Mouse (Mus musculus): Measurements from ENCODE around the gene Dock8. TPM values are rescaled to one million over a fixed set of nuclear protein-coding genes. Genes with fewer than 3 reads are reported as not detected.

Gene Dock8
- polyA plus RNA-seq, 2 experiments: 4.8 to 8.3 TPM

- WGBS: 75% methylated on average over 4 of the region's 4 CpGs
- TF ChIP-seq POLR2A (IDR thresholded peaks at IDR 0.05; ENCODE audit: borderline replicate concordance, extremely low read depth, insufficient read depth, insufficient read length): no peak
- DNase-seq (ENCODE audit: low spot score): no peak
- Histone ChIP-seq H3K4me3 (replicated peaks; ENCODE audit: low read length) (no peak overlapping the region), H3K4me2 (replicated peaks; ENCODE audit: low read depth, low read length, severe bottlenecking) (no peak overlapping the region), H3K27ac (replicated peaks; ENCODE audit: low read depth, low read length) (no peak overlapping the region), H3K27me3 (ENCODE audit: control insufficient read depth, insufficient read depth, low read length) (no peaks in the 10 kb centered on the region), H3K9ac (ENCODE audit: low read depth, low read length, severe bottlenecking) (no peak overlapping the region), H3K4me1 (ENCODE audit: control insufficient read depth, insufficient read depth, low read length) (no peaks in the 10 kb centered on the region), H3K9me3 (ENCODE audit: control insufficient read depth, low read length) (no peaks in the 10 kb centered on the region), H3K36me3 (ENCODE audit: control insufficient read depth, insufficient read depth, low read length) (no peaks in the 10 kb centered on the region)
- no peak for ATAC-seq (ENCODE audit: low FRiP score, low read depth)
Observed at GRCm38 (mm10) chr19:24983050-24983449, 16.3 kb upstream of the Dock8 start.

- no peak for TF ChIP-seq POLR2A (IDR thresholded peaks at IDR 0.05; ENCODE audit: borderline replicate concordance, extremely low read depth, insufficient read depth, insufficient read length)
- H3K4me1 ChIP-seq (ENCODE audit: control insufficient read depth, insufficient read depth, low read length): no peaks in the 10 kb centered on the region
- no peak overlapping the region for H3K4me2 ChIP-seq (replicated peaks; ENCODE audit: low read depth, low read length, severe bottlenecking)
- H3K36me3 ChIP-seq (ENCODE audit: control insufficient read depth, insufficient read depth, low read length): no peaks in the 10 kb centered on the region
- no peaks in the 10 kb centered on the region for H3K9me3 ChIP-seq (ENCODE audit: control insufficient read depth, low read length)
- no peak overlapping the region for H3K4me3 ChIP-seq (replicated peaks; ENCODE audit: low read length)
- H3K9ac ChIP-seq (ENCODE audit: low read depth, low read length, severe bottlenecking): no peak overlapping the region
- no peak for ATAC-seq (ENCODE audit: low FRiP score, low read depth)
- no peak overlapping the region for H3K27ac ChIP-seq (replicated peaks; ENCODE audit: low read depth, low read length)
- DNase-seq (ENCODE audit: low spot score): no peak
- 69% methylated on average over 7 of the region's 7 CpGs for WGBS
- no peaks in the 10 kb centered on the region for H3K27me3 ChIP-seq (ENCODE audit: control insufficient read depth, insufficient read depth, low read length)
Observed at GRCm38 (mm10) chr19:24983857-24984498, 15.4 kb upstream of the Dock8 start.

- DNase-seq (ENCODE audit: low spot score) (no peak), ATAC-seq (ENCODE audit: low FRiP score, low read depth) (no peak)
- Histone ChIP-seq H3K4me3 (replicated peaks; ENCODE audit: low read length) (no peak overlapping the region), H3K4me1 (ENCODE audit: control insufficient read depth, insufficient read depth, low read length) (no peaks in the 10 kb centered on the region), H3K36me3 (ENCODE audit: control insufficient read depth, insufficient read depth, low read length) (no peaks in the 10 kb centered on the region), H3K9me3 (ENCODE audit: control insufficient read depth, low read length) (no peaks in the 10 kb centered on the region), H3K9ac (ENCODE audit: low read depth, low read length, severe bottlenecking) (no peak overlapping the region), H3K27me3 (ENCODE audit: control insufficient read depth, insufficient read depth, low read length) (no peaks in the 10 kb centered on the region), H3K4me2 (replicated peaks; ENCODE audit: low read depth, low read length, severe bottlenecking) (no peak overlapping the region), H3K27ac (replicated peaks; ENCODE audit: low read depth, low read length) (no peak overlapping the region)
- 94% methylated on average over 2 of the region's 2 CpGs for WGBS
- TF ChIP-seq POLR2A (IDR thresholded peaks at IDR 0.05; ENCODE audit: borderline replicate concordance, extremely low read depth, insufficient read depth, insufficient read length): no peak
Observed at GRCm38 (mm10) chr19:24985045-24985444, 14.3 kb upstream of the Dock8 start.

- 71% methylated on average over 3 of the region's 4 CpGs for WGBS
- Histone ChIP-seq H3K4me2 (replicated peaks; ENCODE audit: low read depth, low read length, severe bottlenecking) (no peak overlapping the region), H3K4me1 (ENCODE audit: control insufficient read depth, insufficient read depth, low read length) (no peaks in the 10 kb centered on the region), H3K27me3 (ENCODE audit: control insufficient read depth, insufficient read depth, low read length) (no peaks in the 10 kb centered on the region), H3K9me3 (ENCODE audit: control insufficient read depth, low read length) (no peaks in the 10 kb centered on the region), H3K27ac (replicated peaks; ENCODE audit: low read depth, low read length) (no peak overlapping the region), H3K9ac (ENCODE audit: low read depth, low read length, severe bottlenecking) (no peak overlapping the region), H3K4me3 (replicated peaks; ENCODE audit: low read length) (no peak overlapping the region), H3K36me3 (ENCODE audit: control insufficient read depth, insufficient read depth, low read length) (no peaks in the 10 kb centered on the region)
- no peak for TF ChIP-seq POLR2A (IDR thresholded peaks at IDR 0.05; ENCODE audit: borderline replicate concordance, extremely low read depth, insufficient read depth, insufficient read length)
- DNase-seq (ENCODE audit: low spot score): no peak
- no peak for ATAC-seq (ENCODE audit: low FRiP score, low read depth)
Observed at GRCm38 (mm10) chr19:24987355-24987754, 12.0 kb upstream of the Dock8 start.

GRCm38 (mm10) chr19:24988831-24989230, 10.5 kb upstream of the Dock8 start:
- H3K27me3 ChIP-seq (ENCODE audit: control insufficient read depth, insufficient read depth, low read length): no peaks in the 10 kb centered on the region
- TF ChIP-seq POLR2A (IDR thresholded peaks at IDR 0.05; ENCODE audit: borderline replicate concordance, extremely low read depth, insufficient read depth, insufficient read length): no peak
- no peaks in the 10 kb centered on the region for H3K9me3 ChIP-seq (ENCODE audit: control insufficient read depth, low read length)
- no peak overlapping the region for H3K9ac ChIP-seq (ENCODE audit: low read depth, low read length, severe bottlenecking)
- WGBS: 79% methylated on average over 5 of the region's 5 CpGs
- no peak for DNase-seq (ENCODE audit: low spot score)
- no peak for ATAC-seq (ENCODE audit: low FRiP score, low read depth)
- no peaks in the 10 kb centered on the region for H3K36me3 ChIP-seq (ENCODE audit: control insufficient read depth, insufficient read depth, low read length)
- no peak overlapping the region for H3K27ac ChIP-seq (replicated peaks; ENCODE audit: low read depth, low read length)
- no peak overlapping the region for H3K4me2 ChIP-seq (replicated peaks; ENCODE audit: low read depth, low read length, severe bottlenecking)
- no peaks in the 10 kb centered on the region for H3K4me1 ChIP-seq (ENCODE audit: control insufficient read depth, insufficient read depth, low read length)
- no peak overlapping the region for H3K4me3 ChIP-seq (replicated peaks; ENCODE audit: low read length)
